8 mouse cellular contexts compared by ENCODE assay signal in genomic region chr16:33892539-33892938, GRCm38 (mm10).
DNase-seq lines count a peak whose midpoint lies in the region; ATAC-seq and TF ChIP-seq lines count a peak whose summit lies in the region.

No protein-coding gene starts in this region.

- no peak overlapping the region for H3K4me3 ChIP-seq in spleen, adult 2 months (ENCODE audit: extremely low read depth, insufficient read depth, insufficient read length)
- H3K4me3 ChIP-seq in heart, embryonic 16.5 days (ENCODE audit: low read length), result peak overlapping the region; percentile 46
- no peak overlapping the region for H3K4me3 ChIP-seq in limb, embryonic 14.5 days (replicated peaks; ENCODE audit: low read length)

- peak overlapping the region; percentile 63 for H3K4me2 ChIP-seq in heart, embryonic 16.5 days (ENCODE audit: low read depth, low read length)
- H3K4me2 ChIP-seq in limb, embryonic 14.5 days (replicated peaks; ENCODE audit: low read depth, low read length, severe bottlenecking), result 0 out of 2 replicates have a peak overlapping the region, but pooled peaks have one; percentile 33

- DNase-seq in spleen, adult 2 months (ENCODE audit: low read depth in 1 of 2, low spot score in 2 of 2), result no peak
- DNase-seq in spleen, postnatal 4 days (ENCODE audit: low spot score in 2 of 2), result no peak
- DNase-seq in limb, embryonic 14.5 days (ENCODE audit: low spot score), result peak; percentile 49
- no peak for DNase-seq in urinary bladder, adult 2 months (ENCODE audit: low spot score)
- no peak for DNase-seq in thymus, postnatal 0 days (ENCODE audit: low spot score)
- no peak for DNase-seq in yolk sac, embryonic 10.5 days (ENCODE audit: low spot score)
- DNase-seq in right cerebral cortex, postnatal 4 days, result no peak

- no peaks in the 10 kb centered on the region for H3K9me3 ChIP-seq in heart, embryonic 16.5 days (replicated peaks; ENCODE audit: control insufficient read depth, low read length)
- no peaks in the 10 kb centered on the region for H3K9me3 ChIP-seq in limb, embryonic 14.5 days (ENCODE audit: control insufficient read depth, low read length)

- H3K27me3 ChIP-seq in spleen, adult 2 months (ENCODE audit: control insufficient read depth, insufficient read depth, low read length), result no peaks in the 10 kb centered on the region
- no peaks in the 10 kb centered on the region for H3K27me3 ChIP-seq in heart, embryonic 16.5 days (ENCODE audit: control insufficient read depth, insufficient read depth, low read length)
- no peaks in the 10 kb centered on the region for H3K27me3 ChIP-seq in limb, embryonic 14.5 days (ENCODE audit: control insufficient read depth, insufficient read depth, low read length)

- peak; percentile 43 for ATAC-seq in heart, embryonic 16.5 days (replicated peaks; ENCODE audit: extremely low read depth, insufficient read depth, low FRiP score)
- no peak for ATAC-seq in limb, embryonic 14.5 days (ENCODE audit: low FRiP score, low read depth)

- H3K36me3 ChIP-seq in spleen, adult 2 months (ENCODE audit: control insufficient read depth, insufficient read depth, low read length), result no peaks in the 10 kb centered on the region
- no peaks in the 10 kb centered on the region for H3K36me3 ChIP-seq in heart, embryonic 16.5 days (ENCODE audit: control insufficient read depth, insufficient read depth)
- 0 out of 2 replicates have a peak, but pooled peaks cover 6% of the 10 kb centered on the region for H3K36me3 ChIP-seq in limb, embryonic 14.5 days (ENCODE audit: control insufficient read depth, insufficient read depth, low read length)

- 72% methylated on average over 6 of the region's 6 CpGs for WGBS in spleen, adult 2 months
- 14% methylated on average over 6 of the region's 6 CpGs for WGBS in heart, embryonic 16.5 days
- 32% methylated on average over 6 of the region's 6 CpGs for WGBS in limb, embryonic 14.5 days

- TF ChIP-seq CTCF in spleen, adult 2 months (IDR thresholded peaks at IDR 0.05; ENCODE audit: extremely low read depth, insufficient read depth, insufficient read length, insufficient replicate concordance), result no peak

- peak overlapping the region; percentile 62 for H3K9ac ChIP-seq in heart, embryonic 16.5 days (ENCODE audit: low read length)
- H3K9ac ChIP-seq in limb, embryonic 14.5 days (ENCODE audit: low read depth, low read length, severe bottlenecking), result no peak overlapping the region

- no peak for TF ChIP-seq POLR2A in spleen, adult 2 months (IDR thresholded peaks at IDR 0.05; ENCODE audit: low read depth, low read length)
- no peak for TF ChIP-seq POLR2A in limb, embryonic 14.5 days (IDR thresholded peaks at IDR 0.05; ENCODE audit: borderline replicate concordance, extremely low read depth, insufficient read depth, insufficient read length)

- peaks cover 3% of the 10 kb centered on the region; the same call in 1 of the 2 replicates for H3K4me1 ChIP-seq in spleen, adult 2 months (ENCODE audit: control insufficient read depth, insufficient read depth, insufficient read length)
- peaks cover 33% of the 10 kb centered on the region for H3K4me1 ChIP-seq in heart, embryonic 16.5 days (ENCODE audit: control insufficient read depth, insufficient read depth, low read length)
- H3K4me1 ChIP-seq in limb, embryonic 14.5 days (ENCODE audit: control insufficient read depth, insufficient read depth, low read length), result peaks cover 33% of the 10 kb centered on the region

- H3K27ac ChIP-seq in spleen, adult 2 months (ENCODE audit: insufficient read depth, low read length), result peak overlapping the region; percentile 20; the same call in 1 of the 2 replicates
- peak overlapping the region; percentile 93 for H3K27ac ChIP-seq in heart, embryonic 16.5 days (ENCODE audit: low read length)
- H3K27ac ChIP-seq in limb, embryonic 14.5 days (replicated peaks; ENCODE audit: low read depth, low read length), result peak overlapping the region; percentile 48; the same call in 1 of the 2 replicates

Comparison
In these comparisons a context has a peak if more than half of its experiments do, and no peak if none do; other contexts are left out.
1. H3K27ac ChIP-seq: peak in every context shown above with its lines; median percentile 93 in heart, embryonic 16.5 days; 48 in limb, embryonic 14.5 days; 20 in spleen, adult 2 months.